8 mouse cellular contexts compared by ENCODE assay signal in the genomic region with DNA sequence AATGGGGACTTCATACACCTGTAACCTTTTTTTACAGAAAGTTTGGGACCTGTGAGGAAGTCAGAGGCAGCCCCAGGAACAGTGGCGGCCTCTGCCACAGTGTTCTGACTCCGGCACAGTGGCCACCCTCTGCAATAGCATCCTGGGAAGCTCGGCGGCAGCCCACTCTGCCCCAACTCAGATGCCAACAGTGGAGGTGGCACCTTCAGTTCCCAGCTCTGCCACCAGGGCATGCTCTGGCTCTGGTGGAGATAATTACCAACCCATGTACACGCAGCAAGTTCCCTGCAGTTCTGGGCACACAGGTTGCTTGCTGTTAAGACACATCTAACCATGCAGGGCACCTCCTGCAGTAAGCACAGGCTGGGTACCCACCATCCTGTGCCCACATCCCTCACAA. TPM values are rescaled to one million over a fixed set of nuclear protein-coding genes. Genes with fewer than 3 reads are reported as not detected.
DNase-seq lines count a peak whose midpoint lies in the region.

No protein-coding gene starts in this region.

- DNase-seq in adrenal gland, postnatal 25 days, result peak; percentile 21
- no peak for DNase-seq in adrenal gland, adult 18-20 months (ENCODE audit: low spot score in 2 of 2)
- peak; percentile 19 for DNase-seq in left cerebral cortex, postnatal 25 days (ENCODE audit: low spot score in 2 of 2)
- no peak for DNase-seq in left cerebral cortex, adult 9 months (ENCODE audit: low spot score in 2 of 2)
- peak; percentile 66 for DNase-seq in MN1 (ENCODE audit: low spot score)
- peak; percentile 12 for DNase-seq in kidney, postnatal 14 days
- no peak for DNase-seq in urinary bladder, postnatal 10 days (ENCODE audit: low spot score)
- DNase-seq in ovary, postnatal 36 days (ENCODE audit: low spot score), result no peak

- intact Hi-C loops in left cerebral cortex, postnatal 25 days (cut with DNase I), result loop anchor here (5.0 kb wide), 1 partner anchor 52 kb away; no protein-coding TSS in a partner anchor

RNA-seq across cellular contexts. Expression of a gene that starts 55.7 kb away (rescaled TPM):
- total RNA-seq in adrenal gland, postnatal 25 days (2021), result 3.2 and 3.6 TPM in 2 replicates
- total RNA-seq in adrenal gland, adult 18-20 months (2021), result 1 to 10 TPM; 1.6 to 2.3 TPM
- 10 to 100 TPM; 14.2 to 16.9 TPM for total RNA-seq in left cerebral cortex, postnatal 25 days (2021)

Comparison
In these comparisons a context has a peak if more than half of its experiments do, and no peak if none do; other contexts are left out.
1. DNase-seq: peak in adrenal gland, postnatal 25 days (single experiment), left cerebral cortex, postnatal 25 days (2 of 2), MN1 (single experiment) and kidney, postnatal 14 days (single experiment); none in adrenal gland, adult 18-20 months (0 of 2), left cerebral cortex, adult 9 months (0 of 2), urinary bladder, postnatal 10 days (single experiment) and ovary, postnatal 36 days (single experiment).